Mouse (Mus musculus): ENCODE data around the gene Slc2a12.

Slc2a12 gene

GRCm38 (mm10) chr10:22728257-22728656, 83.4 kb downstream of the Slc2a12 start:
- no peak for DNase-seq (ENCODE audit: low spot score in 2 of 2)

- no peak for DNase-seq (ENCODE audit: low spot score in 2 of 2)
Measured at GRCm38 (mm10) chr10:22730266-22730991, 85.6 kb downstream of the Slc2a12 start.

GRCm38 (mm10) chr10:22730992-22731271, 86.1 kb downstream of the Slc2a12 start:
- no peak for DNase-seq (ENCODE audit: low spot score in 2 of 2)

GRCm38 (mm10) chr10:22731272-22732093, 86.7 kb downstream of the Slc2a12 start, which contains the start of gene Tbpl1:
Gene Tbpl1 (minus strand): TSS chr10:22731938.
- peak; percentile 92 to 93 for DNase-seq (ENCODE audit: low spot score in 2 of 2)

GRCm38 (mm10) chr10:22732181-22732580, 87.4 kb downstream of the Slc2a12 start:
- DNase-seq (ENCODE audit: low spot score in 2 of 2) = no peak

- no peak for DNase-seq (ENCODE audit: low spot score in 2 of 2)
Measured at GRCm38 (mm10) chr10:22745922-22746321, 101.1 kb downstream of the Slc2a12 start.

DNA sequence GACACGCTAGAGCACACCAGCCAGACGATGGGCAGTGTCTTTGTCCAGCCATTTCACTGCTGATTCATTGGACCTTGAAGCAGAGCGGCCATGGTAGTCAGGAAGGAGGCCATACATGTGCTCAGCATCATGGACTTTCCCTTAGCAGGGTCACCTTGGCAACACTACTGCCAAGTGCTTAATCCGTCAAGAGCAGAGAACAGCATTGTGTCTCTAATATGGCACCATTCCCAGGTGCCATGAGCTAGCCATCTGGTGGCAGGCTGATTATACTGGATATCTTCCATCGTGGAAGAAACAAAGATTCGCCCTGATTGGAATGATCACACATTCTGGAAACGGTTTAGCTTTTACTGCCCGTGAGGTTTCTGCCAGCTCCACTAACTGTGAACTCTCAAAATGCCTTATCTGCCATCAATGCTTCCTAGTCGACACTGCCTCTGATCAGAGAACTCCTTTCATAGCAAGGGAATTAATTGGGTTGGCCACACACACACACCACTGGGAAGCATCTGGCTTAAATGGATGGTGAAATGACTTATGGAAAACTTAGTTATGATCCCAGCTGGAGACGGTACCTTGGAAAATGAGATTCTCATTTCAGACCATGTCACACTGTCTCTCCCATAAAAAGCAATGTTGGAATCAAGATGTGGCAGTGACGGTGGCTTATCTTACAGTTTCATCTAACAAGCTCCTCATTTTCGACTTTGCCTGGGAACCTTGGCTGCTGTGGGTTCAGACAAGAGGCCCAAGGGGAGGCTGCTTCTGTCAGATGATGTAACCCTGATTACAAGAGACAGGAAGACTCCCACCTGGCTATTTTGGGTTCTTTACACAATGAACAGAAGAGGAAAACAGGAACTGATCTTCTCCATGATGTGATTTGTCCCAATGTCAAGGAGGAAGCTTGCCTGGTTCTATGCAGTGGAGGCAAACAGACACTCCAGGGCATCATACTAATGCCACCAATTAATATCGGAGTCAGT, 101.8 kb downstream of the Slc2a12 start:
- peak in 1 of 2 experiments; percentile 54 for DNase-seq (ENCODE audit: low spot score in 2 of 2)

- no peak for DNase-seq (ENCODE audit: low spot score in 2 of 2)
Measured at GRCm38 (mm10) chr10:22751175-22751682, 106.4 kb downstream of the Slc2a12 start.
